Mouse (Mus musculus): ENCODE measurements around the gene Pa2g4. TPM values are rescaled to one million over a fixed set of nuclear protein-coding genes. Genes with fewer than 3 reads are reported as not detected.
"Not testable (repeated sequence)": the region's sequence is repeated elsewhere in the genome, so short reads cannot be mapped to it uniquely, and the experiment has no call there.

Pa2g4 gene
- polyA plus RNA-seq, 1 experiment from 2014 or later, result 187 TPM

DNA sequence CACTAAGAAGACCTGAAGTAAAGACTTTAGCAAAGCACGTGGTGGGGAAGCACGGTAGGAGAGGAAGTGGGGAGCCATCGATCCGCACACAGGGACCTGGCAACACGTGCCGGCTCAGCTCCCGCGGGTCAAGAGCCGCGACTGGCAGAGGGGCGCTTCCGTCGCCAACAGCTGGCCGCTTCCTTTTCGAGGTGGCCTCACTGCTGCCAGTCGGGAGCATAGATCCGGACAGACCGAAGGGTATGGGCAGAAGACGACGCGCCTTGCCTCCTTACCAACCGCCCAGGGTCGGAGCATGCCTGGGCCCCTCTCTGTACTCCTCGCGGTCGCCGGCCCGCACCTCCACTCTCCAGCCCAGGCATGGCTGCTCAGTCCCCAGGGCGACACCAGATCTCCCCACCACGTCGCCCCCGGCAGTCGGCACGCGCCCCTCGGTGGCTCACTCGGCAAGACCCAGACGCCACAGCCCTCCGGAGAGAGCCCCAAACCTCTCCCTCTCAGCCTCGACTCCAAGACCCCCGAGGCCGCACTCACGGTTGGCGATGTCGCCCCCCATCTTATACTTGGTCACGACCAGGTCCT is 490 bp downstream of the Pa2g4 start:
- H3K4me2 ChIP-seq (ENCODE audit: low read depth, low read length), result peak overlapping the region; percentile 78
- DNase-seq (ENCODE audit: low spot score) (peak; percentile 29), ATAC-seq (ENCODE audit: low read depth) (peak; percentile 17)
- H3K4me3 ChIP-seq (ENCODE audit: low read depth, low read length), result peak overlapping the region; percentile 99
- H3K9me3 ChIP-seq (ENCODE audit: control insufficient read depth, low read length), result no peaks in the 10 kb centered on the region
- peak overlapping the region; percentile 94 for H3K27ac ChIP-seq (replicated peaks; ENCODE audit: low read depth, low read length)
- WGBS, result under 1% methylated on average over 26 of the region's 46 CpGs
- no peaks in the 10 kb centered on the region for H3K27me3 ChIP-seq (replicated peaks; ENCODE audit: control insufficient read depth, insufficient read depth, low read length)
- peak overlapping the region; percentile 97 for H3K9ac ChIP-seq (ENCODE audit: low read depth, low read length)
- H3K36me3 ChIP-seq (ENCODE audit: control insufficient read depth, insufficient read depth, low read length), result peaks cover 40% of the 10 kb centered on the region
- peaks cover 8% of the 10 kb centered on the region for H3K4me1 ChIP-seq (ENCODE audit: control insufficient read depth, insufficient read depth, low read length)

GRCm38 (mm10) chr10:128563544-128563943 is 2.2 kb downstream of the Pa2g4 start:
- Histone ChIP-seq H3K4me1 (ENCODE audit: control insufficient read depth, insufficient read depth, low read length) (peaks cover 8% of the 10 kb centered on the region), H3K36me3 (ENCODE audit: control insufficient read depth, insufficient read depth, low read length) (peaks cover 53% of the 10 kb centered on the region), H3K9ac (ENCODE audit: low read depth, low read length) (no peak overlapping the region), H3K27me3 (replicated peaks; ENCODE audit: control insufficient read depth, insufficient read depth, low read length) (no peaks in the 10 kb centered on the region), H3K4me3 (ENCODE audit: low read depth, low read length) (peak overlapping the region; percentile 99; the same call in 1 of the 2 replicates), H3K9me3 (ENCODE audit: control insufficient read depth, low read length) (no peaks in the 10 kb centered on the region), H3K4me2 (ENCODE audit: low read depth, low read length) (peak overlapping the region; percentile 78; the same call in 1 of the 2 replicates), H3K27ac (replicated peaks; ENCODE audit: low read depth, low read length) (no peak overlapping the region)
- no peak for DNase-seq (ENCODE audit: low spot score)
- WGBS, result 84% methylated on average over 6 of the region's 6 CpGs
- ATAC-seq (ENCODE audit: low read depth), result no peak

- Histone ChIP-seq H3K9ac (ENCODE audit: low read depth, low read length) (no peak overlapping the region), H3K4me2 (ENCODE audit: low read depth, low read length) (no peak overlapping the region), H3K4me1 (ENCODE audit: control insufficient read depth, insufficient read depth, low read length) (no peaks in the 10 kb centered on the region), H3K27me3 (replicated peaks; ENCODE audit: control insufficient read depth, insufficient read depth, low read length) (no peaks in the 10 kb centered on the region), H3K36me3 (ENCODE audit: control insufficient read depth, insufficient read depth, low read length) (peaks cover 50% of the 10 kb centered on the region), H3K27ac (replicated peaks; ENCODE audit: low read depth, low read length) (no peak overlapping the region), H3K4me3 (ENCODE audit: low read depth, low read length) (no peak overlapping the region), H3K9me3 (ENCODE audit: control insufficient read depth, low read length) (no peaks in the 10 kb centered on the region)
- ATAC-seq (ENCODE audit: low read depth) (no peak), DNase-seq (ENCODE audit: low spot score) (no peak)
- WGBS, result 61% methylated on average over 6 of the region's 6 CpGs
Measured at GRCm38 (mm10) chr10:128556963-128557362, 8.8 kb downstream of the Pa2g4 start.

GRCm38 (mm10) chr10:128556286-128556685 is 9.5 kb downstream of the Pa2g4 start:
- ATAC-seq (ENCODE audit: low read depth) (no peak), DNase-seq (ENCODE audit: low spot score) (no peak)
- no peaks in the 10 kb centered on the region for H3K4me1 ChIP-seq (ENCODE audit: control insufficient read depth, insufficient read depth, low read length)
- H3K9ac ChIP-seq (ENCODE audit: low read depth, low read length), result no peak overlapping the region
- no peak overlapping the region for H3K27ac ChIP-seq (replicated peaks; ENCODE audit: low read depth, low read length)
- H3K4me3 ChIP-seq (ENCODE audit: low read depth, low read length), result no peak overlapping the region
- no peak overlapping the region for H3K4me2 ChIP-seq (ENCODE audit: low read depth, low read length)
- H3K27me3 ChIP-seq (replicated peaks; ENCODE audit: control insufficient read depth, insufficient read depth, low read length), result no peaks in the 10 kb centered on the region
- no peaks in the 10 kb centered on the region for H3K9me3 ChIP-seq (ENCODE audit: control insufficient read depth, low read length)
- H3K36me3 ChIP-seq (ENCODE audit: control insufficient read depth, insufficient read depth, low read length), result peaks cover 43% of the 10 kb centered on the region

- H3K9me3 ChIP-seq (ENCODE audit: control insufficient read depth, low read length); H3K4me2 ChIP-seq (ENCODE audit: low read depth, low read length); H3K9ac ChIP-seq (ENCODE audit: low read depth, low read length); DNase-seq (ENCODE audit: low spot score); H3K27me3 ChIP-seq (replicated peaks; ENCODE audit: control insufficient read depth, insufficient read depth, low read length); H3K4me3 ChIP-seq (ENCODE audit: low read depth, low read length); ATAC-seq (ENCODE audit: low read depth); H3K4me1 ChIP-seq (ENCODE audit: control insufficient read depth, insufficient read depth, low read length); H3K27ac ChIP-seq (replicated peaks; ENCODE audit: low read depth, low read length): not testable (repeated sequence)
- H3K36me3 ChIP-seq (ENCODE audit: control insufficient read depth, insufficient read depth, low read length), result peaks cover 36% of the 10 kb centered on the region
- WGBS, result 90% methylated on average over 1 of the region's 1 CpGs
Measured at GRCm38 (mm10) chr10:128555567-128555966, 10.2 kb downstream of the Pa2g4 start.

DNA sequence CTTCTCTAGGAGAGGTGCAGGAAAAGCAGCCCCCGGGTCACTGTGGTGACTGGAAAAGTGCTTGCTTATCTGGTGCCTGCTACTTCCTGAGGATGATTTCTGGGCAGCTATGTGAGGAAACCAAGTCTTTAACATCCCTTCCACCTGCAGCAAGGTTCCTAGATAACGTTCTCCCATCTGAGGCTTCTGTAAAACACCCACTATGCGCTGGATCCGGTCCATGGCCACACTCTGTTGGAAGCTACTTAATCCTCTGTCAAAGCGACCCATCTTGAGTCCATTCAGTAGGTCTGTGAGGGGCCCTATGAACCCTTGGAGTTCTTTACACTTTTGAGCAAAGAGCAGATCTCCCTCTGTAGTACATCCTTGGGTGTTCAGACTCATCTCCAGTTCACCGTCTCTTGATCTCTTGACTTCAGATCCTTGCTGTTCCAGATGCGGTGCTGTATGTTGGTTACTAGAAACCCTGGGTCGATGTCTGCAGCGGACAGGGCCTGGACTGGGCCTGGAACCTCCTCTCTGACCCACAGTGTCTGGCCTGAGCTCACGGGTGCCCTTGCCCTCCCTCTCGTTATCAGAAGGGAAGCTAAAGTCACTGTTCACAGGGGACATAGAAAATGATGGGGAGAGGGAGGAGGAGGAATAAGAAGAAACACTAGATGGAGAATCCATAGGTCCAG is 15.5 kb downstream of the Pa2g4 start:
- ATAC-seq (ENCODE audit: low read depth), result not testable (repeated sequence)
- 89% methylated on average over 11 of the region's 11 CpGs for WGBS

DNA sequence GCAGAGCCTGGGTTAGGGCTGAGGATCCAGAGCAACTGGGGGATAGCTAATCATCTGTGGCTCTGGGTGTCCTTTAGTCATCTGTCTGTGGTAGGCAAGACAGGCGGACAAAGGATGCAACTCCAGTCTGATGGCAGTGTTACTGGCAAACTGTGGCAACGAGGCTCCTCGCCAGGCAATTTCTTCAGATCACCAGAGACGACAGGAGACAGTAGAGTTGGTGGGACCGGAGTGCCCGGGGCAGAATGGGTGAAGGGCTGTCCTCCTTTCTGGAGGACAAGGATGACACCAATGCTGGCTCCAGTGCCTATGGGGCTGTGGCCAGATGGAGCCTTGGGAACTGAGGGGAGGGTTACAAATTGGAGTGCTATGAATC is 16.1 kb downstream of the Pa2g4 start:
- H3K9ac ChIP-seq (ENCODE audit: low read depth, low read length); H3K9me3 ChIP-seq (ENCODE audit: control insufficient read depth, low read length); H3K4me3 ChIP-seq (ENCODE audit: low read depth, low read length); ATAC-seq (ENCODE audit: low read depth); H3K27me3 ChIP-seq (replicated peaks; ENCODE audit: control insufficient read depth, insufficient read depth, low read length); DNase-seq (ENCODE audit: low spot score); H3K4me1 ChIP-seq (ENCODE audit: control insufficient read depth, insufficient read depth, low read length): not testable (repeated sequence)
- WGBS, result 72% methylated on average over 6 of the region's 6 CpGs
- Histone ChIP-seq H3K27ac (replicated peaks; ENCODE audit: low read depth, low read length) (peak overlapping the region; percentile 71), H3K36me3 (ENCODE audit: control insufficient read depth, insufficient read depth, low read length) (peaks cover 12% of the 10 kb centered on the region), H3K4me2 (ENCODE audit: low read depth, low read length) (0 out of 2 replicates have a peak overlapping the region, but pooled peaks have one; percentile 85)

More for the DNA sequence above, 15.5 kb downstream of the Pa2g4 start:
- not testable (repeated sequence) for H3K9me3 ChIP-seq (ENCODE audit: control insufficient read depth, low read length); H3K9ac ChIP-seq (ENCODE audit: low read depth, low read length); H3K4me2 ChIP-seq (ENCODE audit: low read depth, low read length); H3K36me3 ChIP-seq (ENCODE audit: control insufficient read depth, insufficient read depth, low read length); H3K4me3 ChIP-seq (ENCODE audit: low read depth, low read length); H3K4me1 ChIP-seq (ENCODE audit: control insufficient read depth, insufficient read depth, low read length); H3K27me3 ChIP-seq (replicated peaks; ENCODE audit: control insufficient read depth, insufficient read depth, low read length); DNase-seq (ENCODE audit: low spot score); H3K27ac ChIP-seq (replicated peaks; ENCODE audit: low read depth, low read length)

GRCm38 (mm10) chr10:128548947-128549681 is 16.7 kb downstream of the Pa2g4 start, which contains the start of gene Rpl41:
TSS of gene Rpl41 (minus strand) at chr10:128549305.
- H3K9me3 ChIP-seq (ENCODE audit: control insufficient read depth, low read length), result no peaks in the 10 kb centered on the region

More at GRCm38 (mm10) chr10:128548947-128549681, 16.7 kb downstream of the Pa2g4 start, which contains the start of gene Rpl41:
- H3K4me1 ChIP-seq (ENCODE audit: control insufficient read depth, insufficient read depth, low read length), result no peaks in the 10 kb centered on the region
- DNase-seq (ENCODE audit: low spot score) (peak; percentile 99), ATAC-seq (ENCODE audit: low read depth) (peak; percentile 91)
- H3K27me3 ChIP-seq (replicated peaks; ENCODE audit: control insufficient read depth, insufficient read depth, low read length), result no peaks in the 10 kb centered on the region
- H3K27ac ChIP-seq (replicated peaks; ENCODE audit: low read depth, low read length), result peak within 1 kb of the TSS; percentile 99
- H3K36me3 ChIP-seq (ENCODE audit: control insufficient read depth, insufficient read depth, low read length), result peaks cover 18% of the 10 kb centered on the region
- H3K4me3 ChIP-seq (ENCODE audit: low read depth, low read length), result peak within 1 kb of the TSS; percentile 83
- H3K9ac ChIP-seq (ENCODE audit: low read depth, low read length), result peak within 1 kb of the TSS; percentile 99
- under 1% methylated on average over 29 of the region's 31 CpGs for WGBS
- H3K4me2 ChIP-seq (ENCODE audit: low read depth, low read length), result peak within 1 kb of the TSS; percentile 85
